Mouse (Mus musculus) cortical plate, adult 2 months (tissue): ENCODE results near the gene Mtmr4.

Experiments
- CTCF ChIP-seq: fragments of 200-500 bp; IDR thresholded peaks from 2 replicates; pipeline ENCODE4 v1.5.1; 2011; ENCODE audit warnings: mild to moderate bottlenecking, control low read depth, low read length; ENCODE audit not compliant: insufficient read depth; ENCODE audit errors: extremely low read depth
- POLR2A ChIP-seq: fragments of 200-500 bp; IDR thresholded peaks from 2 replicates; pipeline ENCODE4 v1.6.1; 2011; ENCODE audit warnings: mild to moderate bottlenecking, low read length, control low read depth; ENCODE audit not compliant: insufficient read depth; ENCODE audit errors: extremely low read depth

DNA sequence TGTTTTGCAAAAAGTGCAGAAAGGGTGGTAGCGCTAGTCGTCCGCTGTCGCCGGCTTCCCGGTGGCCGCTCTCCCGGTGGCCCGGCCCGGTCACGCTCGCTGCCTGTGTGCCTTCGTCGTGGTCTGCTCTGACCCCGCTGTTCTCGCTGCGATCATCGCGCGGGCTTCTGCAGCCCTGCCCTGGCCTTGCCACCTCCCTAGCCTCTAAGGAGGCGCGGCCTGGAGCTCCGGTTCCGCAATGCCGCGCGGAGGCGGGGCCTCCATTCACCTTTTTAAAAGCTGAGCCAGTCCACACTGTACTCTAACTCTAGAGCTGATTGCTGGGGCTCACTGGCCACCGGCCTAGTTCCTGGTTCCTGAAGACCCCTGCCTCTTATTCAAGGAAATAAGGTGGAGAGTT, 47.2 kb downstream of the Mtmr4 start:
- TF ChIP-seq POLR2A (no peak), CTCF (no peak)
